ENCODE assay signal across 8 mouse cellular contexts in the genomic region with DNA sequence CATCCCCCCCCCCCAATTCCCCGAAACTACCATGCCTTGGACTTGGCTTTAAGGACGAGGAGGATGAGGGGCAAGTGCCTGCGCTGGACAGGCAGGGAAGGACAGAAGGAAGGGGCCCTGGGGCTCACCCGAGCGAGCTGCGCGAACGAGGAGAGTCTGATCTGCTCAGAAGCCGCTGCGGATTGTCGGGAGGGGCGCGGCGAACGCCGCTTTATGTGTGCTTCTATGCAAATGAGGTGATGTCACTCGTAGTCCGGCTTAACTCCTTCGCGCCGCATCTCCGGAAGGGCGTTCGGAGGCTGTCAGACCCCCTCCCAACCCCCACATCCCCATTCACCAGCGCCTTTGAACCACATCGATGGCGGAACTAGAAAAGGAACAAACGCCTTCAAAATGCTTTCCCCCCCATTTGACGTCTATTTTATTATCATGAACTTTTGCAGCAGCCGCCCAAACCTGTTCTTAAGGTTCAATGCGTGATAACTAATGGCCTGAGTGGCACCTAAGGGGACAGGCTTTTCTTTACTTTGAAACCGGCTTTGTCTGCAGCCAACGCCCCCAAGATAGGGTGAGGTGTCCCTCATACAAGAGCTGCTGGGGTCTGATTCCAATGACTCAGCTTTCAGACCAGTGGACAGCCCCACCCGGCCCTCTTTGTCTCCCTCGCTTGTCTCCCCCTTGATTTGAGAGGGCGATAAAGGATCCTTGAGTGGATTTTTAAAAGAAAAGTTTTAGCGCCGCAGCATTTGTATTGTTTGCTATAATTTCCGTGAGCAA. TPM values are rescaled to one million over a fixed set of nuclear protein-coding genes. Genes with fewer than 3 reads are reported as not detected.
A peak's percentile ranks its signal among the peaks of the same experiment; 100 is the strongest.
DNase-seq lines count a peak whose midpoint lies in the region; ATAC-seq lines count a peak whose summit lies in the region.

A gene (minus strand): TSS at position 338 of the 777 bp plus-strand sequence.

- H3K4me3 ChIP-seq in hindbrain, embryonic 11.5 days (ENCODE audit: low read depth, low read length) = peak within 1 kb of the TSS; percentile 52

- peak within 1 kb of the TSS; percentile 27 for H3K4me2 ChIP-seq in hindbrain, embryonic 11.5 days (replicated peaks; ENCODE audit: low read depth, low read length)

- peak; percentile 92 for DNase-seq in Muller cell, postnatal 12 days (ENCODE audit: inconsistent ontology term)
- DNase-seq in cerebellum, postnatal 10 days = peak; percentile 90 to 92
- peak; percentile 68 to 80 for DNase-seq in frontal cortex, postnatal 10 days (ENCODE audit: low spot score in 2 of 2)
- peak; percentile 86 for DNase-seq in hindbrain, embryonic 11.5 days (ENCODE audit: low spot score)
- DNase-seq in layer of hippocampus, postnatal 25 days (ENCODE audit: extremely low spot score in 1 of 2, low spot score in 1 of 2) = peak; percentile 72 to 75
- peak; percentile 88 for DNase-seq in lung, postnatal 14 days
- DNase-seq in ovary, postnatal 36 days (ENCODE audit: low spot score) = peak; percentile 76
- DNase-seq in thymus, postnatal 25 days = peak; percentile 86

- peaks cover 2% of the 10 kb centered on the region; the same call in 1 of the 2 replicates for H3K4me1 ChIP-seq in hindbrain, embryonic 11.5 days (replicated peaks; ENCODE audit: control insufficient read depth, insufficient read depth, low read length)

- WGBS in hindbrain, embryonic 11.5 days = 15% methylated on average over 38 of the region's 39 CpGs

- no peaks in the 10 kb centered on the region; the same call in 1 of the 2 replicates for H3K27me3 ChIP-seq in hindbrain, embryonic 11.5 days (ENCODE audit: control insufficient read depth, insufficient read depth, low read length)

- H3K36me3 ChIP-seq in hindbrain, embryonic 11.5 days (ENCODE audit: control insufficient read depth, insufficient read depth, low read length) = no peaks in the 10 kb centered on the region

- H3K27ac ChIP-seq in hindbrain, embryonic 11.5 days (ENCODE audit: low read depth, low read length) = peak within 1 kb of the TSS; percentile 92

- H3K9me3 ChIP-seq in hindbrain, embryonic 11.5 days (ENCODE audit: control insufficient read depth, low read length) = no peaks in the 10 kb centered on the region

- peak; percentile 89 for ATAC-seq in hindbrain, embryonic 11.5 days (ENCODE audit: low FRiP score)

- H3K9ac ChIP-seq in hindbrain, embryonic 11.5 days (ENCODE audit: low read depth, low read length) = peak within 1 kb of the TSS; percentile 78

RNA-seq across cellular contexts. Expression of the gene that starts here (rescaled TPM):
- 6,076 and 6,498 TPM in 2 replicates for polyA plus RNA-seq in hindbrain, embryonic 11.5 days (2014; fragmentation: Nextera tagmentation; extraction: Ambion mirVana)
- total RNA-seq in layer of hippocampus, postnatal 25 days (2021) = 1,000 to 10,000 TPM; 1,648 to 1,826 TPM

Comparison
In these comparisons a context has a peak if more than half of its experiments do, and no peak if none do; other contexts are left out.
1. Peak in every context shown above with its lines: DNase-seq, ATAC-seq, H3K4me3 ChIP-seq and H3K27ac ChIP-seq.